Mouse (Mus musculus) embryonic facial prominence, embryonic 13.5 days (tissue): ENCODE measurements around the gene Prkab1. TPM values are rescaled to one million over a fixed set of nuclear protein-coding genes. Genes with fewer than 3 reads are reported as not detected.
A peak's percentile ranks its signal among the peaks of the same experiment; 100 is the strongest.

ENCODE experiments used
- ATAC-seq: fragments of 200-750 bp; cut with Nextera tagmentation; 2 replicates; pipeline ENCODE4 v1.8.0; 2017; ENCODE audit warnings: low read depth; ENCODE audit not compliant: insufficient number of reproducible peaks, insufficient read depth, low FRiP score, low TSS enrichment
- H3K27ac ChIP-seq: fragments of 300-500 bp; sonication (generic); 2 replicates; pipeline ENCODE4 v1.5.1; 2015; ENCODE audit warnings: moderate library complexity, mild to moderate bottlenecking, inconsistent platforms
- H3K27me3 ChIP-seq: fragments of 300-500 bp; sonication (generic); 2 replicates; pipeline ENCODE4 v1.6.1; 2015; ENCODE audit warnings: mild to moderate bottlenecking, inconsistent platforms
- H3K36me3 ChIP-seq: fragments of 300-500 bp; sonication (generic); 2 replicates; pipeline ENCODE4 v1.6.1; 2015; ENCODE audit warnings: mild to moderate bottlenecking, inconsistent platforms
- H3K4me1 ChIP-seq: fragments of 300-500 bp; sonication (generic); 2 replicates; pipeline ENCODE4 v1.6.1; 2015; ENCODE audit warnings: inconsistent platforms
- H3K4me2 ChIP-seq: fragments of 300-500 bp; sonication (generic); 2 replicates; pipeline ENCODE4 v1.6.1; 2015; ENCODE audit warnings: moderate library complexity, mild to moderate bottlenecking, inconsistent platforms
- H3K4me3 ChIP-seq: fragments of 300-500 bp; sonication (generic); 2 replicates; pipeline ENCODE4 v1.5.1; 2015; ENCODE audit warnings: mild to moderate bottlenecking, inconsistent platforms
- H3K9ac ChIP-seq: fragments of 300-500 bp; sonication (generic); 2 replicates; pipeline ENCODE4 v1.6.1; 2015; ENCODE audit warnings: mild to moderate bottlenecking, inconsistent platforms
- H3K9me3 ChIP-seq: fragments of 300-500 bp; sonication (generic); 2 replicates; pipeline ENCODE4 v1.6.1; 2016; ENCODE audit warnings: inconsistent platforms
- WGBS: fragments of 180-500 bp; shearing (Covaris S2); methylation state at CpG from one replicate; pipeline ENCODE4 v1.1.7; 2015; ENCODE audit warnings: mixed read lengths; 5-methylcytosine and 5-hydroxymethylcytosine counted together
- polyA plus RNA-seq: library from polyadenylated mRNA; unstranded; fragments of >200 nt; fragmentation: Nextera tagmentation; extraction: Ambion mirVana; gene quantifications from 2 replicates; pipeline ENCODE4 v1.2.1, GENCODE M21; 2015

Gene Prkab1
- polyA plus RNA-seq, 1 experiment from 2014 or later: 73.7 TPM

DNA sequence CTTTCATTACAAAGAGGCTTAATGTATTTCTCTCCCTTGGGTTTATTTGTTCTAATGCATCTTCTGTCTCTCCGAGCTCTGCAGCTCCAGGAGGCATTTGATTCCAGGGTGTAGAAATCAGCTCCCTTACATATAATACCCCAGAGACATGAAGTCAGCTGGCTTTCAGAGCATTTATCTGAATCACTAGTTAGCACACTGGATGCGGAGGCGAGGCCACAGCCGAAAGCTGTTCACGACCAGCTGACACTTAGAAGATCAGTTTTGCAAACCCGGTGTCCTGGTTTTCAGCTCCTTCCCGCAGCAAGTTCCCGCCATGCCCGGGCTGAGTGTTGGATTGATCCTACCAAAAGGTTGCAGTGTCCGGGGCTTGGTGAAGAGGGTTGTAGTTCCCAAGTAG lies 20.0 kb downstream of the Prkab1 start:
- Histone ChIP-seq H3K27me3 (no peaks in the 10 kb centered on the region), H3K4me1 (peaks cover 6% of the 10 kb centered on the region; the same call in 1 of the 2 replicates), H3K4me3 (no peak overlapping the region), H3K27ac (no peak overlapping the region), H3K36me3 (peaks cover 9% of the 10 kb centered on the region), H3K9ac (no peak overlapping the region), H3K4me2 (no peak overlapping the region), H3K9me3 (no peaks in the 10 kb centered on the region)
- no peak for ATAC-seq
- WGBS: 90% methylated on average over 10 of the region's 10 CpGs

DNA sequence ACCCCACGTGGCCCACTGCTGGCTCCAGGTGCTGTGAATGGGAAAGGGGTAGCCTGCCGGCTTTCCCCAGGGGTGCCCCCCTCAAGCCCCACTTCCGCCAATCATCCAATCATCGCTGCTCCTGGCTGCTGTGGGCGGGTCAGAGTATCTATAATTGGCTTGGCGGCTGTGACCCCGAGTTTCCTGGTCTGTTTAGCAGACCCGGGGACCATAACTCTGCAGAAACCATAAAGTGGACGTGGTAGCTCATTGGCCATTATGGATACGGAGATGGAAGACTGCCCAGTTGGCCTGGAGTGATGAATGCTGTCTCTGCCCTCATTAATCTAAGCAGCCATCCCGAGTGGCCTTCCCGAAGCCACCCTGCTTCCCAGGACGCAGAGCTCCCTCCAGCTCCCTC lies 20.5 kb downstream of the Prkab1 start:
- no peaks in the 10 kb centered on the region for H3K27me3 ChIP-seq
- H3K4me3 ChIP-seq: no peak overlapping the region
- no peak overlapping the region for H3K4me2 ChIP-seq
- no peak overlapping the region for H3K27ac ChIP-seq
- H3K9ac ChIP-seq: no peak overlapping the region
- WGBS: 44% methylated on average over 13 of the region's 13 CpGs
- peaks cover 12% of the 10 kb centered on the region for H3K36me3 ChIP-seq
- no peaks in the 10 kb centered on the region for H3K9me3 ChIP-seq
- ATAC-seq: no peak
- H3K4me1 ChIP-seq: peaks cover 4% of the 10 kb centered on the region; the same call in 1 of the 2 replicates

DNA sequence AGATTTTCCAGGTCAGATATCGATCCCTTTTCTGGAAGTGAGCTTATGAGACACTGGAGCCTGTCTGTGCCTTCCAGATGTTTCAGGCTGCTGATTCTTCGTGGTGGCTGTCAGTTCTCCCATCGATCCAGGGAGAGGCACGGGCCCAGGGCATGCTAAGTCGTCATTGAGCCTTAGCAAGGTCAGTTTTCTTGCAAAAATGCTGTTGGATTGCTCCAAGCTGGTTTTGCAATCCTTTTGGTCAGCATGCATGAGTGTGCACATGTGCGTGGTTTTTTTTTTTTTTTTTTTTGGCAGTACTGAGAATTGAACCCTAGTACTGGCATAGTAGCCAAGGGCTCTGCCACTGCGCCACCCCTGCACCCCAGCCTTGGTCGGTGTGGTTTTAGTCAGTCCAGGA lies 21.2 kb downstream of the Prkab1 start:
- H3K36me3 ChIP-seq: peaks cover 12% of the 10 kb centered on the region
- H3K9me3 ChIP-seq: no peaks in the 10 kb centered on the region
- peaks cover 4% of the 10 kb centered on the region; the same call in 1 of the 2 replicates for H3K4me1 ChIP-seq
- H3K4me3 ChIP-seq: no peak overlapping the region
- 78% methylated on average over 8 of the region's 8 CpGs for WGBS
- no peak overlapping the region for H3K27ac ChIP-seq
- H3K27me3 ChIP-seq: no peaks in the 10 kb centered on the region
- no peak for ATAC-seq
- no peak overlapping the region for H3K4me2 ChIP-seq
- no peak overlapping the region for H3K9ac ChIP-seq

DNA sequence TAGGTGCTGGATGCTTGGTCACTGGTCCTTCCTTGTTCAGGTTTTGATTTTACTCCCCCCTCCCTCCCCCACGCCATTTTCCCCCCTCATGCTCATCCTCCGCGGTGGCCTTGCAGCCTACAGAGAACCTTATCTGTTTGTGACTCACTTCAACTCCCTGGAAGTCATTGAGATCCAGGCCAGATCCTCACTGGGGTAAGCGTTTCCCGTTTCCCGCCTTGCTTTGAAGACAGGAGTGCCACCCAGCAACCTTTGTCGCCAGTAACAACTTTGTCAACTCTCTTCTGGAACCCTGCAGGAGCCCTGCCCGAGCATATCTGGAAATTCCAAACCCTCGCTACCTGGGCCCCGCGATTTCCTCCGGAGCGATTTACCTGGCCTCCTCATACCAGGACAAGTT lies 26.9 kb downstream of the Prkab1 start:
- ATAC-seq: no peak
- peaks cover 44% of the 10 kb centered on the region for H3K36me3 ChIP-seq
- 85% methylated on average over 13 of the region's 13 CpGs for WGBS

DNA sequence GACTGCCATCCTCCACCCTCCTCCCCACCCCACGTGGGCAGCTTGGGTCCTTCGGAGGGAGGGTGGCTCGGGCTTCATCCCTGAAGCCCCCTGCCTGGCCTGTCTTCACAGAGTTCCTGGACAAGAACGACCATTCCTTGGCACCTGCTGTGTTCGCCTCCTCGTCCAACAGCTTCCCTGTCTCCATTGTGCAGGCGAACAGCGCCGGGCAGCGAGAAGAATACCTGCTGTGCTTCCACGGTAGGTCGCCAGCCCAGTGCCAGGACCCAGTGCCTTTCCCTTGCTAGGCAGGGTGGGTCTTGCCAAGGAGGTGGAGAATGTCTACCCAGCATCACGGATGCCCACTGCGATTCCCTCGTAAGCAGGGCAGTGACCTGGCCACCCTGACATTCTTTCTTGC lies 30.2 kb downstream of the Prkab1 start:
- peaks cover 59% of the 10 kb centered on the region for H3K36me3 ChIP-seq
- no peaks in the 10 kb centered on the region for H3K27me3 ChIP-seq
- no peak overlapping the region for H3K9ac ChIP-seq
- H3K4me3 ChIP-seq: no peak overlapping the region
- peaks cover 11% of the 10 kb centered on the region for H3K9me3 ChIP-seq
- no peak overlapping the region for H3K27ac ChIP-seq
- WGBS: 92% methylated on average over 15 of the region's 15 CpGs
- H3K4me2 ChIP-seq: no peak overlapping the region
- ATAC-seq: no peak
- H3K4me1 ChIP-seq: no peaks in the 10 kb centered on the region

More for the DNA sequence above, 26.9 kb downstream of the Prkab1 start:
- Histone ChIP-seq H3K9ac (no peak overlapping the region), H3K4me1 (no peaks in the 10 kb centered on the region), H3K4me2 (no peak overlapping the region), H3K4me3 (no peak overlapping the region), H3K27me3 (no peaks in the 10 kb centered on the region), H3K27ac (no peak overlapping the region), H3K9me3 (no peaks in the 10 kb centered on the region)

DNA sequence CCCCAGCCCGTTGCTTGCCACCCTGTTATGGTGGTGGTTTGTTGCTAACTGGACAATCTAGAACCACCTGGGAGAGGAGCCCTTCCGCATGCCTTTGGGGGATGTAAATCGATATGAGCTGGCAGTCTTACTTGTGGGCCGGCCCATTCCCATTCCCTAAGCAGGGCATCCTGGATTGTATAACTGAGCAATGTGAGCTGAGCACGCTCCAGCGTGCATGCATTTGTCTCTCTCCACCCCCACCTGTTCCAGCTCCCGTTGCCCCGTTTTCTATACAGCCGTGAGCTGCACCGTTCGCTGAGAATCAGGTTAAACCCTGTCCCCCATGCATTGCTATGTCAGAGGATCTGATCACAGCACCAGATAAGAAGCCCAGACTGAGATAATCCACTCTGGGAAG lies 32.6 kb downstream of the Prkab1 start:
- Histone ChIP-seq H3K9ac (no peak overlapping the region), H3K4me3 (no peak overlapping the region), H3K9me3 (peaks cover 11% of the 10 kb centered on the region), H3K4me2 (no peak overlapping the region), H3K4me1 (no peaks in the 10 kb centered on the region), H3K27me3 (no peaks in the 10 kb centered on the region), H3K27ac (no peak overlapping the region), H3K36me3 (peaks cover 76% of the 10 kb centered on the region)
- no peak for ATAC-seq
- 76% methylated on average over 11 of the region's 11 CpGs for WGBS

DNA sequence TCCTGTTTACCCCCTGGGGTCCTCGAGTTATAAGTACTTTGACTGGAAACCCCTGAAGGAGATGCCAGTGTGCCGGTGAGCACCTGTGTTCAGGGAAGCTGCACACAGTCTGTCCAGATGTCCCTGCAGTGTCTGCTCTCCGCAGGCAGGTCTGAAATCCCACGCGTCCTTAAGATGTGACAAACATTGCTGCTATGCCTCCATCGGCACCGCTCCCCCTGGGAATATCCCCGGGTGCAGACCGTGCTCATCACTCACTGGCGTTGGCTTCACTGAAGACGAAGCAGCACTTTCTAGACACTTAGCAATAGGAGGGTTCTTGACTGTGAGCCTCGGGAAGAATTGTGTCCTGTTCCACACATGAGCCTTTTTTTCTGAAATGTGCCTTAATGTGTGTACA lies 37.0 kb downstream of the Prkab1 start:
- H3K4me1 ChIP-seq: peaks cover 7% of the 10 kb centered on the region; the same call in 1 of the 2 replicates
- 88% methylated on average over 12 of the region's 12 CpGs for WGBS
- H3K27ac ChIP-seq: no peak overlapping the region
- H3K4me3 ChIP-seq: no peak overlapping the region
- no peaks in the 10 kb centered on the region for H3K27me3 ChIP-seq
- ATAC-seq: no peak
- no peak overlapping the region for H3K4me2 ChIP-seq
- peaks cover 11% of the 10 kb centered on the region for H3K9me3 ChIP-seq
- peaks cover 74% of the 10 kb centered on the region for H3K36me3 ChIP-seq
- no peak overlapping the region for H3K9ac ChIP-seq

DNA sequence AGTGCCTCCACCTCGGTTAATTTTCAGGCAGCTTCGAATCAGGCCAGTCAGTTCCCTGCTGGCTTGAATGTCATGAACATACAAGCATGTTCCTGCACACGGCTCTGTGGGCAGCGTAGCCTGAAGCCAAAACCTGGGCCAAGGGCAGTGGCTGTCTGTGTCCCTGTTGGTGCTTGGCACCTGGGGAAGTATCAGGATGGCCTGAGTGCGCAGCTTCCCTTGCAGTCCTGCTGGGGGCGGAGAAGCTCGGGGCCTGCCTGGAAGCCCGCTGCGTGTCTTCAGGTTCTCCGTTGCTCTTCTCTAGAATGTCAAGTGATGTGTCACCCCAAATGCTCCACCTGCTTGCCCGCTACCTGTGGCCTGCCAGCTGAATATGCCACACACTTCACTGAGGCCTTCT lies 39.2 kb downstream of the Prkab1 start:
- peaks cover 73% of the 10 kb centered on the region for H3K36me3 ChIP-seq
- H3K9me3 ChIP-seq: no peaks in the 10 kb centered on the region
- H3K4me2 ChIP-seq: no peak overlapping the region
- ATAC-seq: no peak
- peaks cover 7% of the 10 kb centered on the region; the same call in 1 of the 2 replicates for H3K4me1 ChIP-seq
- H3K27ac ChIP-seq: no peak overlapping the region
- 93% methylated on average over 11 of the region's 11 CpGs for WGBS
- no peaks in the 10 kb centered on the region for H3K27me3 ChIP-seq
- no peak overlapping the region for H3K4me3 ChIP-seq
- no peak overlapping the region for H3K9ac ChIP-seq

DNA sequence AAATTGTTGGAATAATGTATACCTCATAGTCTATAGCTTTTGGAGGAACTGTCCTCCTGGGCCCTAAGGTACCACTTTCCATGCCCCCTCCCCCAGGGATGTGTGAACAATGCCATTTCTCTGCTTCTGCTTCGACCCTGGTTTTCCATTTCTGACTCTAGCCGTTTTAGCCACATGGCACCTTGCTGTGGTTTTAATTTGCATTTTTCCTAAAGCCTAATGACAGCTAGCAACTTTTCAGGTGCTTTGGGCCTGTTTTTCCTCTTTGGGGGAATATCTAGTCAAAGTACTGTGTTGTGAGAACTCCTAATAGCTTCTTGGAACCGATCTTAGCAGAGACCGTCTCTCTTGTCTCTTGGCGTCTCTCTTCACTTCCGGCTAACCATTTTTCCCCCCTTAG lies 39.9 kb downstream of the Prkab1 start:
- WGBS: 91% methylated on average over 6 of the region's 6 CpGs
- Histone ChIP-seq H3K27me3 (no peaks in the 10 kb centered on the region), H3K9ac (no peak overlapping the region), H3K27ac (no peak overlapping the region), H3K36me3 (peaks cover 71% of the 10 kb centered on the region), H3K4me3 (no peak overlapping the region), H3K4me1 (peaks cover 7% of the 10 kb centered on the region; the same call in 1 of the 2 replicates), H3K9me3 (no peaks in the 10 kb centered on the region), H3K4me2 (no peak overlapping the region)
- ATAC-seq: no peak

DNA sequence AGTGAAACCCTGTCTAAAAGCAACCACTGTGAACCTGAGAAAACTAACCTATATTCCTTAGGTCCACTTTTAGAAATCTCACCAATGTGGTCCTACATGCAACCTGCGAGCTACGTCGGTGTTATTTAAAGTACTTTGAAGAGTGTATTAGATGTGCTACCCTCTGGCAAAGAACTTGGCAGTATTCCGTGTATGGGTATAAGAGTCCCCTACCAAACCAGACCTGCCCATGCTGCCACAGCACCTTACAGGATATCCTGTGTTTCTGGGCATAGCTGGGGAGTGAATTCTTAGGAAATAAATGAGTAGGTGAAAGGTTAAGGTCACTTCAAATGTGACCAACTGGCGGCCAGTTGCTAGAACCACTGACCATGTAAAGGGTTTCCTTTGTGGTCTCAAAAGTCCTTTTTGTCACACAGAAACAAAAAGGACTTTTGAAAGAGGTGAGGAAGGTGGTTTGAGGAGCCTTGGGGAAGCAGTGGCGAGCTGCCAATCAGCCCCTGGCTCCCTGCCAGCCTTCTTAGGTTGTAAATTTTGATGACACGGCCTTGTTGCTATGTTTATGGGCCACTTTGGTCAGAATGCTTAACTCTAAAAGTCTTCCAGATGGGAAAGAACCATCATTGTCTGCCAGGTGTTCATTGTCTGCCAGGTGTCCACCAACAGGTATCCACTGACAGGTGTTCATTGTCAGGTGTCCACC lies 41.5 kb downstream of the Prkab1 start:
- H3K9me3 ChIP-seq: no peaks in the 10 kb centered on the region
- no peak for ATAC-seq
- WGBS: 80% methylated on average over 7 of the region's 7 CpGs
- peaks cover 58% of the 10 kb centered on the region for H3K36me3 ChIP-seq
- H3K9ac ChIP-seq: no peak overlapping the region
- no peak overlapping the region for H3K4me3 ChIP-seq
- no peaks in the 10 kb centered on the region for H3K27me3 ChIP-seq
- H3K27ac ChIP-seq: 0 out of 2 replicates have a peak overlapping the region, but pooled peaks have one; percentile 8
- H3K4me2 ChIP-seq: no peak overlapping the region
- peaks cover 10% of the 10 kb centered on the region for H3K4me1 ChIP-seq

DNA sequence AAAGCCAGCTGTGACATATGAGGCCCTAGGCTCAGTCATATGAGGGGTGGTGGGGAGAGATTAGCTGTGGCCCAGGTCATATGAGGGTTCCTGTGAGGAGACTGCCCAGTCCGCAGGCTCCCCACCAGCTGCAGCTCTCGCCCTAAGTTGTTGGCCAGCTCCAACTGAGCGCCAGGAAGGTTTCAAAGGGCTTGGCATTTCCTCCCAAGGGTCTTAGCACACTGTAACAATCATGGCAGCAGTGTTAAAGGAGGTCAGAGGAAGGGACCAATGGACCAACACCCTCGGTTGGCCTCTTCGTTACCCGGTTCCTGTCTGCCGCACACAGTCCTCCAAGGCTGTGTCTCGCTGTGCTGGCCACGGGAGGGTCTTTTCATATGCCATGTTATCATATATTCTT lies 43.8 kb downstream of the Prkab1 start:
- H3K9me3 ChIP-seq: no peaks in the 10 kb centered on the region
- ATAC-seq: no peak
- H3K27ac ChIP-seq: no peak overlapping the region
- H3K4me1 ChIP-seq: peaks cover 16% of the 10 kb centered on the region
- H3K4me3 ChIP-seq: no peak overlapping the region
- no peaks in the 10 kb centered on the region for H3K27me3 ChIP-seq
- no peak overlapping the region for H3K4me2 ChIP-seq
- no peak overlapping the region for H3K9ac ChIP-seq
- peaks cover 44% of the 10 kb centered on the region for H3K36me3 ChIP-seq
- WGBS: 91% methylated on average over 9 of the region's 9 CpGs

DNA sequence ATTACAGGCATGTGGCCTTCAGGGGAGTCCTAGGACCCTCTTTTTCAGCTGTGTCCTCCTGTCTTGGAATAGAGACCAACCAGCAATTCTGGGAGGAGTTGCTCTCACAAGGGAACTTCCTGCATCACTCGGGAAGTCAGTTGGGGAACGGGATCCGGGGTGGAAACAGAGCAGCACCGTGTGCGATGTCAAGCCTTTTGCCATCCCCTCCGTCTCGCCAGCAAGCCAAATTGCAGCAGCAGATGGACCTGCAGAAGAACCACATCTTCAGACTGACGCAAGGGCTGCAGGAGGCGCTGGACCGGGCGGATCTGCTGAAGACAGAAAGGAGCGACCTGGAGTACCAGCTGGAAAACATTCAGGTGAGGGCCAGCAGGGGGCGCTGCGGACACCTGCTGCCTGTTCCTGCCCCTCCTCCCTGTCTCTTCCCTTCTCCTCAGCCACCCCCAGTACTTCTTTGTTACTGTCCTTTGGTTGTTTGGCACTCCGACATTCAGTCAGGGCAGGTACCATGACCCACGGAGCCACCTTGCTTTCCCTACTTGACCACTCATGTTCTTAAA lies 45.1 kb downstream of the Prkab1 start:
- Histone ChIP-seq H3K4me1 (peaks cover 16% of the 10 kb centered on the region), H3K9me3 (no peaks in the 10 kb centered on the region), H3K4me2 (no peak overlapping the region), H3K27me3 (no peaks in the 10 kb centered on the region), H3K9ac (no peak overlapping the region), H3K27ac (no peak overlapping the region), H3K36me3 (peaks cover 43% of the 10 kb centered on the region; the same call in 1 of the 2 replicates), H3K4me3 (no peak overlapping the region)
- ATAC-seq: no peak
- 58% methylated on average over 16 of the region's 16 CpGs for WGBS
